Mouse (Mus musculus): ENCODE measurements at regions not wholly inside any gene's neighbourhood (a gene's known extent, or its start where the extent isn't known, plus 50 kb on each side); places are given as distances from the start of the nearest gene placed in this dataset.

GRCm38 (mm10) chr16:88399881-88400280, 106.9 kb downstream of the Cldn17 start:
- TF ChIP-seq CTCF (IDR thresholded peaks at IDR 0.05; ENCODE audit: insufficient read depth, low read length) (no peak), POLR2A (IDR thresholded peaks at IDR 0.05; ENCODE audit: borderline replicate concordance, extremely low read depth, low read depth, low read length) (no peak)

Data from lung, adult 2 months (tissue).